Mouse (Mus musculus): Measurements from ENCODE around the gene Tmem266.

- TF ChIP-seq CTCF (IDR thresholded peaks at IDR 0.05; ENCODE audit: low read depth, low read length) = no peak
- TF ChIP-seq POLR2A (IDR thresholded peaks at IDR 0.05; ENCODE audit: borderline replicate concordance, low read depth, low read length) = no peak
Measured at GRCm38 (mm10) chr9:55328151-55328918, 1.6 kb downstream of the Tmem266 start.

All from bone marrow macrophage, adult 2 months (primary cell).